Mouse (Mus musculus): ENCODE measurements at regions not wholly inside any gene's neighbourhood (a gene's known extent, or its start where the extent isn't known, plus 50 kb on each side); places are given as distances from the start of the nearest gene placed in this dataset.

DNA sequence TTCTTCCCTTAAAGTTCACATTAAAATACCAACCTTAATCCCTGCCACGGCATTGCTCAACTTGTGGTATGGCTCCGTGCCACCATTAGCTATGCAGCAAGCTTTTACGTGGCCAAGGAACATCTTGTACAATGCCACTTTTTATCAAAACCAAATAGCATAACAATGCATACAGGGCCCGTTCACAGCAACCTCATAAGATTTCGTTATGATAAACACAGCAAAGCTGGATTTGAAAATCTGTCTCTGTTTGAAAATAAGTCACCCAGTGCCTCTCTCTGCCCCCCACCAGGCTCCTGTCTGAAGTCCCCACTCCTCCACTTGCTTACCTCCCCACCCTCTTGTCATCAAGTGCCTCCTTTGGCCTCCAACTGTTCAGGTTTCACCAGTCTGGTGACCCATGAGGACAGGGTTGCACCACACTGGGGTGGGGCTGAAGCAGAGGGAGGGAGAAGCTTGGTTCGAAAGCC is 93.5 kb downstream of the Ehf start:
- TF ChIP-seq POLR2A (IDR thresholded peaks at IDR 0.05; ENCODE audit: borderline replicate concordance, extremely low read depth, insufficient read depth, insufficient read length, poor library complexity, severe bottlenecking), result no peak
- no peak for TF ChIP-seq CTCF (IDR thresholded peaks at IDR 0.05; ENCODE audit: borderline replicate concordance, extremely low read depth, insufficient read depth, insufficient read length)
